Mouse (Mus musculus) liver (tissue): ENCODE measurements around the gene Wdsub1.

Source experiments
- DNase-seq: peaks from one replicate; pipeline ENCODE4 v3.0.0-alpha.2; 2020; ENCODE audit warnings: mixed read lengths

The Wdsub1 gene

GRCm38 (mm10) chr2:59841189-59841939 is 41.0 kb downstream of the Wdsub1 start:
- DNase-seq = peak; percentile 85

GRCm38 (mm10) chr2:59840191-59840590 is 42.2 kb downstream of the Wdsub1 start:
- no peak for DNase-seq

GRCm38 (mm10) chr2:59839755-59840154 is 42.6 kb downstream of the Wdsub1 start:
- no peak for DNase-seq

- DNase-seq = no peak
Measured at GRCm38 (mm10) chr2:59838825-59839224, 43.6 kb downstream of the Wdsub1 start.

GRCm38 (mm10) chr2:59831831-59832230 is 50.6 kb downstream of the Wdsub1 start:
- no peak for DNase-seq

GRCm38 (mm10) chr2:59830940-59831339 is 51.5 kb downstream of the Wdsub1 start:
- DNase-seq = no peak

- DNase-seq = no peak
Measured at GRCm38 (mm10) chr2:59830151-59830550, 52.2 kb downstream of the Wdsub1 start.

GRCm38 (mm10) chr2:59829718-59830117 is 52.7 kb downstream of the Wdsub1 start:
- DNase-seq = no peak

- DNase-seq = peak; percentile 20
Measured at GRCm38 (mm10) chr2:59828777-59829508, 53.4 kb downstream of the Wdsub1 start.

GRCm38 (mm10) chr2:59828103-59828655 is 54.2 kb downstream of the Wdsub1 start:
- DNase-seq = no peak

GRCm38 (mm10) chr2:59825380-59825779 is 57.0 kb downstream of the Wdsub1 start:
- no peak for DNase-seq

- DNase-seq = no peak
Measured at GRCm38 (mm10) chr2:59824289-59824688, 58.1 kb downstream of the Wdsub1 start.

- DNase-seq = no peak
Measured at GRCm38 (mm10) chr2:59821044-59821443, 61.3 kb downstream of the Wdsub1 start.

- DNase-seq = no peak
Measured at GRCm38 (mm10) chr2:59820088-59820487, 62.3 kb downstream of the Wdsub1 start.

GRCm38 (mm10) chr2:59819415-59819814 is 63.0 kb downstream of the Wdsub1 start:
- no peak for DNase-seq

- DNase-seq = no peak
Measured at GRCm38 (mm10) chr2:59818663-59819062, 63.7 kb downstream of the Wdsub1 start.

- no peak for DNase-seq
Measured at GRCm38 (mm10) chr2:59814997-59815396, 67.4 kb downstream of the Wdsub1 start.

- no peak for DNase-seq
Measured at GRCm38 (mm10) chr2:59813457-59813856, 68.9 kb downstream of the Wdsub1 start.

- DNase-seq = no peak
Measured at GRCm38 (mm10) chr2:59812641-59813040, 69.8 kb downstream of the Wdsub1 start.

GRCm38 (mm10) chr2:59811247-59811646 is 71.1 kb downstream of the Wdsub1 start:
- no peak for DNase-seq

GRCm38 (mm10) chr2:59810039-59810438 is 72.4 kb downstream of the Wdsub1 start:
- no peak for DNase-seq

- DNase-seq = no peak
Measured at GRCm38 (mm10) chr2:59808608-59809007, 73.8 kb downstream of the Wdsub1 start.

- DNase-seq = no peak
Measured at GRCm38 (mm10) chr2:59806038-59806437, 76.4 kb downstream of the Wdsub1 start.

- DNase-seq = no peak
Measured at GRCm38 (mm10) chr2:59805595-59805994, 76.8 kb downstream of the Wdsub1 start.
